Mouse (Mus musculus) liver, postnatal 0 days (tissue): ENCODE results near the gene Gm9913. TPM values are rescaled to one million over a fixed set of nuclear protein-coding genes. Genes with fewer than 3 reads are reported as not detected.

Experiments
- ATAC-seq: fragments of 200-750 bp; cut with Nextera tagmentation; 2 replicates; pipeline ENCODE4 v1.8.0; 2017; ENCODE audit warnings: mild to moderate bottlenecking, moderate library complexity
- DNase-seq: peaks from one replicate; pipeline ENCODE4 v3.0.0-alpha.2; 2016
- H3K27ac ChIP-seq: fragments of 300-500 bp; sonication (generic); 2 replicates; pipeline ENCODE4 v1.5.1; 2014; ENCODE audit warnings: antibody characterized with exemption, moderate library complexity, mild to moderate bottlenecking, low read depth
- H3K27me3 ChIP-seq: fragments of 300-500 bp; sonication (generic); 2 replicates; pipeline ENCODE4 v1.6.1; 2014; ENCODE audit warnings: low read length, control low read depth, mixed read lengths; ENCODE audit not compliant: insufficient read depth
- H3K36me3 ChIP-seq: fragments of 300-500 bp; sonication (generic); replicated peaks from 2 replicates; pipeline ENCODE4 v1.6.1; 2014; ENCODE audit warnings: mild to moderate bottlenecking, control low read depth, low read length, moderate library complexity, mixed read lengths; ENCODE audit not compliant: insufficient read depth
- H3K4me1 ChIP-seq: fragments of 300-500 bp; sonication (generic); 2 replicates; pipeline ENCODE4 v1.6.1; 2014; ENCODE audit warnings: antibody characterized with exemption, mild to moderate bottlenecking, control low read depth; ENCODE audit not compliant: insufficient read depth
- H3K4me2 ChIP-seq: fragments of 300-500 bp; sonication (generic); 2 replicates; pipeline ENCODE4 v1.6.1; 2014; ENCODE audit warnings: low read depth, mild to moderate bottlenecking, low read length, moderate library complexity, mixed read lengths
- H3K4me3 ChIP-seq: fragments of 300-500 bp; sonication (generic); 2 replicates; pipeline ENCODE4 v1.5.1; 2014; ENCODE audit warnings: low read depth, low read length
- H3K9ac ChIP-seq: fragments of 300-500 bp; sonication (generic); replicated peaks from 2 replicates; pipeline ENCODE4 v1.6.1; 2014; ENCODE audit warnings: mild to moderate bottlenecking, moderate library complexity
- H3K9me3 ChIP-seq: fragments of 300-500 bp; sonication (generic); 2 replicates; pipeline ENCODE4 v1.6.1; 2016; ENCODE audit warnings: mild to moderate bottlenecking, control low read depth, low read length, mixed read lengths
- CTCF ChIP-seq: sonication (generic); IDR thresholded peaks from 2 replicates; pipeline ENCODE4 v1.5.1; 2016; ENCODE audit warnings: antibody characterized with exemption, low read depth
- EP300 ChIP-seq: IDR thresholded peaks from 2 replicates; pipeline ENCODE4 v1.6.1; 2016; ENCODE audit warnings: antibody characterized with exemption, low read depth, mild to moderate bottlenecking
- WGBS: fragments of 180-500 bp; shearing (Covaris S2); extraction: QIAGEN DNeasy Blood & Tissue Kit; methylation state at CpG from one replicate; pipeline ENCODE4 v1.1.7; 2014; ENCODE audit not compliant: insufficient replicate concordance; 5-methylcytosine and 5-hydroxymethylcytosine counted together
- polyA plus RNA-seq: library from polyadenylated mRNA; unstranded; fragments of >200 nt; fragmentation: Nextera tagmentation; extraction: Ambion mirVana; gene quantifications from 2 replicates; pipeline ENCODE4 v1.2.1, GENCODE M21; 2015

The Gm9913 gene
- polyA plus RNA-seq, 1 experiment from 2014 or later, result not detected

- no peak overlapping the region for H3K4me2 ChIP-seq
- DNase-seq, result no peak
- 74% methylated on average over 6 of the region's 6 CpGs for WGBS
- no peaks in the 10 kb centered on the region for H3K36me3 ChIP-seq
- no peaks in the 10 kb centered on the region for H3K27me3 ChIP-seq
- H3K27ac ChIP-seq, result no peak overlapping the region
- H3K9ac ChIP-seq, result no peak overlapping the region
- no peaks in the 10 kb centered on the region for H3K9me3 ChIP-seq
- no peak overlapping the region for H3K4me3 ChIP-seq
- no peak for ATAC-seq
- H3K4me1 ChIP-seq, result no peaks in the 10 kb centered on the region
- TF ChIP-seq CTCF (peak; percentile 43), EP300 (no peak)
These were observed 50.9 kb downstream of the Gm9913 start for GRCm38 (mm10) chr2:125555830-125556229.

Other genes with a start within 250 kb of the Gm9913 start
- 1.3 TPM in 2 replicates for gene Fbn1, start 2.9 kb downstream of the Gm9913 start, polyA plus RNA-seq
- gene Cep152, start 120.0 kb downstream of the Gm9913 start, polyA plus RNA-seq, result 1.8 and 2.4 TPM in 2 replicates
- gene Eid1, start 168.0 kb downstream of the Gm9913 start, polyA plus RNA-seq, result 27.9 and 30.7 TPM in 2 replicates
- gene Shc4, start 219.1 kb downstream of the Gm9913 start, polyA plus RNA-seq, result 0.26 and 0.32 TPM in 2 replicates